Mouse (Mus musculus): ENCODE results near the gene Gm3488.
"Not testable (repeated sequence)": the region's sequence is repeated elsewhere in the genome, so short reads cannot be mapped to it uniquely, and the experiment has no call there.

The Gm3488 gene

GRCm38 (mm10) chr14:5501374-5501773 lies at the start of gene Gm3488:
Gene Gm3488, plus strand, starts transcription at chr14:5501674.
- DNase-seq (ENCODE audit: low spot score in 2 of 2): not testable (repeated sequence)

- not testable (repeated sequence) for DNase-seq (ENCODE audit: low spot score in 2 of 2)
Observed at GRCm38 (mm10) chr14:5455367-5455766, 46.1 kb upstream of the Gm3488 start, which contains the start of gene Gm3194. Gene Gm3194, minus strand, starts transcription at chr14:5455467.

GRCm38 (mm10) chr14:5460469-5460868 lies 41.0 kb upstream of the Gm3488 start:
- DNase-seq (ENCODE audit: low spot score in 2 of 2): not testable (repeated sequence)

- DNase-seq (ENCODE audit: low spot score in 2 of 2): not testable (repeated sequence)
Observed at GRCm38 (mm10) chr14:5477730-5478129, 23.7 kb upstream of the Gm3488 start, which contains the start of gene Gm8246. Gene Gm8246, minus strand, starts transcription at chr14:5477830.

GRCm38 (mm10) chr14:5483907-5484306 lies 17.6 kb upstream of the Gm3488 start, which contains the start of gene Gm3187:
Gene Gm3187, plus strand, starts transcription at chr14:5484207.
- DNase-seq (ENCODE audit: low spot score in 2 of 2): not testable (repeated sequence)

- DNase-seq (ENCODE audit: low spot score in 2 of 2): not testable (repeated sequence)
Observed at GRCm38 (mm10) chr14:5538196-5538595, 36.7 kb downstream of the Gm3488 start, which contains the start of gene Gm3532. Gene Gm3532, plus strand, starts transcription at chr14:5538496.

Data from thymus, postnatal 10 days (tissue).